Mouse (Mus musculus): ENCODE measurements around the gene Olfr901. TPM values are rescaled to one million over a fixed set of nuclear protein-coding genes. Genes with fewer than 3 reads are reported as not detected.
"Not testable (repeated sequence)": the region's sequence is repeated elsewhere in the genome, so short reads cannot be mapped to it uniquely, and the experiment has no call there.

Olfr901 gene
- total RNA-seq (2021), result not detected
- polyA plus RNA-seq (2012; rRNA removed), result not detected in 2 replicates
- long read RNA-seq, result 0 reads

GRCm38 (mm10) chr9:38429155-38429554, at the start of gene Olfr901:
Olfr901 (plus strand) TSS chr9:38429455.
- no peak for DNase-seq

DNA sequence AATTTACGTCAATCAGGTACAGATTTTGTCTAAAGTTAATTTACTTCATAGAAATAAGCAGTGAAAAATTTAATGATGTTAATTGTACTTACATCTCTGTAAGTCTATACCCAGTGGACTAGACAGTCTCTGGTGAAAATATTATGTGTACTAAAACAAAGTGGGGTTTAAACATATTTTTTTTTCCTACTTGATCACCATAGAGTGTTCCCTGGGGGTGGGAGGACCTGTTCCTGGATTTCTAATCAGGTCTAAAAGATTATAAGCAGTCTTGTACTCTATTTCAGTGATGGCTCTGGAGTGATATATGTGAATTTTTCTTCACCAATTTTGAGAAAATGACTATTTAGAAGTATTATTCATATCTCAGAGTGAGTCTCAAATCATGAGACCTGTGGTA, 27.9 kb upstream of the Olfr901 start, which contains the start of gene Olfr147:
Olfr147 (plus strand) TSS at position 301 of the 400 bp plus-strand sequence.
- no peak for DNase-seq

- DNase-seq, result not testable (repeated sequence)
Measured at GRCm38 (mm10) chr9:38407502-38407901, 21.8 kb upstream of the Olfr901 start.

- DNase-seq, result not testable (repeated sequence)
Measured at GRCm38 (mm10) chr9:38413502-38413901, 15.8 kb upstream of the Olfr901 start.

DNA sequence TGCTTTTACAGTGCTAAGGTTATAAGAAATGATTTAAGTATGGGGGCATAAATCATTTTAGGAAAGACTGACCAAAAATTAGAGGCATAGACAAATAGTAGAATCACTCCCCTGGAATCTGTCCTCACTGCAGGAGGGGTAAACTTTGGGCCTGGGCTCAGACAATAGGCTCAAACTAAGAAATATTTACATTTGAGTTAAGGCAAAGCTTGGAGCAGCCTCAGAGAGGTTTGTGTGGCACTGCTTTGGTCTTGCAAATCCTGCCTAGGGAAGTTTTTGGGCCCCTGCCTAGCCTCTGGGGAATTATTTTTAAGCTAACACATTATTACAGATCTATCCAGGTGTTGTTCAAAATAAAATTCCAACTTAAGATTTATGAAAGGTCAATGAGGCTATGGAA, 5.5 kb upstream of the Olfr901 start:
- DNase-seq, result no peak

GRCm38 (mm10) chr9:38427026-38427425, 2.2 kb upstream of the Olfr901 start:
- DNase-seq, result no peak

GRCm38 (mm10) chr9:38447352-38447751, 18.1 kb downstream of the Olfr901 start, which contains the start of gene Olfr902:
Olfr902 (plus strand) TSS chr9:38447652.
- DNase-seq, result no peak

GRCm38 (mm10) chr9:38462844-38463243, 33.6 kb downstream of the Olfr901 start, which contains the start of gene Olfr904:
Olfr904 (plus strand) TSS chr9:38463144.
- DNase-seq, result no peak

DNA sequence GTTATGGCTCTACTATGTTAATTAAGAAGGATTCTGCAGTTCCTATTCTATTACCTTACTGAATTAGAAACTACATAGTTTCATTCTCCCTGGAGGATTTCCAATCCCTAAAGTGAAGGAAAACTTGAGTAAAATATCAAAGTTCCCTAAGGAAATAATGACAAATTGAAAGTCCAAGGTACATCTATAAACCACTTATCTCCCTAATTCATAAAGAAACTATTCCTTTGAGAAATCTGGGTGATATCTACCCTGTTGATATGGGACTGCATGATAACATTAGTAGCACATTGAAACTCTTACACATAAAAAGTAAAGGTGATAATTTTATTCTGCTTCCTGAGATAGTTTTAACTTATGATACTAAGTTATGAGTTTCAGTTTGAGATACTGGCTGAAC, 41.6 kb downstream of the Olfr901 start, which contains the start of gene Olfr905:
Olfr905 (plus strand) TSS at position 301 of the 400 bp plus-strand sequence.
- no peak for DNase-seq

Other genes starting within 250 kb of the Olfr901 start
- gene Olfr891, start 248.6 kb upstream of the Olfr901 start, total RNA-seq (2021), result not detected
- gene Olfr891, start 248.6 kb upstream of the Olfr901 start, polyA plus RNA-seq (2012; rRNA removed), result not detected in 2 replicates
- not detected for gene Olfr893, start 221.1 kb upstream of the Olfr901 start, total RNA-seq (2021)
- gene Olfr893, start 221.1 kb upstream of the Olfr901 start, polyA plus RNA-seq (2012; rRNA removed), result not detected in 2 replicates
- not detected for gene Olfr894, start 211.4 kb upstream of the Olfr901 start, total RNA-seq (2021)
- not detected in 2 replicates for gene Olfr894, start 211.4 kb upstream of the Olfr901 start, polyA plus RNA-seq (2012; rRNA removed)
- gene Olfr143, start 176.7 kb upstream of the Olfr901 start, total RNA-seq (2021), result not detected
- gene Olfr143, start 176.7 kb upstream of the Olfr901 start, polyA plus RNA-seq (2012; rRNA removed), result not detected in 2 replicates
- not detected for gene Olfr895, start 161.6 kb upstream of the Olfr901 start, total RNA-seq (2021)
- not detected in 2 replicates for gene Olfr895, start 161.6 kb upstream of the Olfr901 start, polyA plus RNA-seq (2012; rRNA removed)
- not detected for gene Olfr896-ps1, start 138.3 kb upstream of the Olfr901 start, total RNA-seq (2021)
- gene Olfr896-ps1, start 138.3 kb upstream of the Olfr901 start, polyA plus RNA-seq (2012; rRNA removed), result not detected in 2 replicates
- gene Olfr25, start 100.4 kb upstream of the Olfr901 start, total RNA-seq (2021), result not detected
- not detected in 2 replicates for gene Olfr25, start 100.4 kb upstream of the Olfr901 start, polyA plus RNA-seq (2012; rRNA removed)
- gene Olfr898, start 81.0 kb upstream of the Olfr901 start, total RNA-seq (2021), result not detected
- gene Olfr898, start 81.0 kb upstream of the Olfr901 start, polyA plus RNA-seq (2012; rRNA removed), result not detected in 2 replicates
- not detected for gene Olfr250, start 62.6 kb upstream of the Olfr901 start, total RNA-seq (2021)
- not detected in 2 replicates for gene Olfr250, start 62.6 kb upstream of the Olfr901 start, polyA plus RNA-seq (2012; rRNA removed)
- gene Olfr251, start 52.4 kb upstream of the Olfr901 start, total RNA-seq (2021), result not detected
- gene Olfr251, start 52.4 kb upstream of the Olfr901 start, polyA plus RNA-seq (2012; rRNA removed), result not detected in 2 replicates
- not detected for gene Olfr147, start 27.8 kb upstream of the Olfr901 start, total RNA-seq (2021)
- not detected in 2 replicates for gene Olfr147, start 27.8 kb upstream of the Olfr901 start, polyA plus RNA-seq (2012; rRNA removed)
- gene Olfr902, start 18.2 kb downstream of the Olfr901 start, total RNA-seq (2021), result not detected
- gene Olfr902, start 18.2 kb downstream of the Olfr901 start, polyA plus RNA-seq (2012; rRNA removed), result not detected in 2 replicates
- gene Olfr904, start 33.7 kb downstream of the Olfr901 start, total RNA-seq (2021), result not detected
- not detected in 2 replicates for gene Olfr904, start 33.7 kb downstream of the Olfr901 start, polyA plus RNA-seq (2012; rRNA removed)
- not detected for gene Olfr905, start 41.7 kb downstream of the Olfr901 start, total RNA-seq (2021)
- gene Olfr905, start 41.7 kb downstream of the Olfr901 start, polyA plus RNA-seq (2012; rRNA removed), result not detected in 2 replicates
- gene Olfr906, start 57.6 kb downstream of the Olfr901 start, total RNA-seq (2021), result not detected
- gene Olfr906, start 57.6 kb downstream of the Olfr901 start, polyA plus RNA-seq (2012; rRNA removed), result not detected in 2 replicates
- gene Olfr907, start 66.3 kb downstream of the Olfr901 start, total RNA-seq (2021), result not detected
- gene Olfr907, start 66.3 kb downstream of the Olfr901 start, polyA plus RNA-seq (2012; rRNA removed), result not detected in 2 replicates
- not detected for gene Olfr911-ps1, start 92.1 kb downstream of the Olfr901 start, total RNA-seq (2021)
- gene Olfr911-ps1, start 92.1 kb downstream of the Olfr901 start, polyA plus RNA-seq (2012; rRNA removed), result not detected in 2 replicates
- gene Olfr910, start 108.4 kb downstream of the Olfr901 start, total RNA-seq (2021), result not detected
- gene Olfr910, start 108.4 kb downstream of the Olfr901 start, polyA plus RNA-seq (2012; rRNA removed), result not detected in 2 replicates
- not detected for gene Olfr912, start 150.7 kb downstream of the Olfr901 start, total RNA-seq (2021)
- not detected in 2 replicates for gene Olfr912, start 150.7 kb downstream of the Olfr901 start, polyA plus RNA-seq (2012; rRNA removed)
- gene Olfr913, start 163.3 kb downstream of the Olfr901 start, total RNA-seq (2021), result not detected
- gene Olfr913, start 163.3 kb downstream of the Olfr901 start, polyA plus RNA-seq (2012; rRNA removed), result not detected in 2 replicates
- not detected for gene Olfr914, start 175.6 kb downstream of the Olfr901 start, total RNA-seq (2021)
- gene Olfr914, start 175.6 kb downstream of the Olfr901 start, polyA plus RNA-seq (2012; rRNA removed), result not detected in 2 replicates
- gene Olfr916, start 230.4 kb downstream of the Olfr901 start, total RNA-seq (2021), result not detected
- gene Olfr916, start 230.4 kb downstream of the Olfr901 start, polyA plus RNA-seq (2012; rRNA removed), result not detected in 2 replicates
- gene Olfr917, start 236.4 kb downstream of the Olfr901 start, total RNA-seq (2021), result not detected
- not detected in 2 replicates for gene Olfr917, start 236.4 kb downstream of the Olfr901 start, polyA plus RNA-seq (2012; rRNA removed)
- not detected for gene Olfr918, start 245.1 kb downstream of the Olfr901 start, total RNA-seq (2021)
- not detected in 2 replicates for gene Olfr918, start 245.1 kb downstream of the Olfr901 start, polyA plus RNA-seq (2012; rRNA removed)

Measured in adrenal gland, adult 2 months (tissue).